Mouse (Mus musculus): ENCODE measurements around the gene Gm20716.

GRCm38 (mm10) chr2:168223326-168223725, 6.8 kb downstream of the Gm20716 start:
- no peak for TF ChIP-seq CHD2 (IDR thresholded peaks at IDR 0.05; ENCODE audit: low read depth, low read length)
- TF ChIP-seq HCFC1 (IDR thresholded peaks at IDR 0.05; ENCODE audit: borderline replicate concordance, insufficient read depth, low read length), result no peak
- no peak for TF ChIP-seq ZNF384 (IDR thresholded peaks at IDR 0.05; ENCODE audit: low read depth, low read length)
- no peak for TF ChIP-seq MAFK (IDR thresholded peaks at IDR 0.05; ENCODE audit: insufficient read depth, low read depth, low read length)
